Mouse (Mus musculus): ENCODE results near the gene Tmem163.

DNA sequence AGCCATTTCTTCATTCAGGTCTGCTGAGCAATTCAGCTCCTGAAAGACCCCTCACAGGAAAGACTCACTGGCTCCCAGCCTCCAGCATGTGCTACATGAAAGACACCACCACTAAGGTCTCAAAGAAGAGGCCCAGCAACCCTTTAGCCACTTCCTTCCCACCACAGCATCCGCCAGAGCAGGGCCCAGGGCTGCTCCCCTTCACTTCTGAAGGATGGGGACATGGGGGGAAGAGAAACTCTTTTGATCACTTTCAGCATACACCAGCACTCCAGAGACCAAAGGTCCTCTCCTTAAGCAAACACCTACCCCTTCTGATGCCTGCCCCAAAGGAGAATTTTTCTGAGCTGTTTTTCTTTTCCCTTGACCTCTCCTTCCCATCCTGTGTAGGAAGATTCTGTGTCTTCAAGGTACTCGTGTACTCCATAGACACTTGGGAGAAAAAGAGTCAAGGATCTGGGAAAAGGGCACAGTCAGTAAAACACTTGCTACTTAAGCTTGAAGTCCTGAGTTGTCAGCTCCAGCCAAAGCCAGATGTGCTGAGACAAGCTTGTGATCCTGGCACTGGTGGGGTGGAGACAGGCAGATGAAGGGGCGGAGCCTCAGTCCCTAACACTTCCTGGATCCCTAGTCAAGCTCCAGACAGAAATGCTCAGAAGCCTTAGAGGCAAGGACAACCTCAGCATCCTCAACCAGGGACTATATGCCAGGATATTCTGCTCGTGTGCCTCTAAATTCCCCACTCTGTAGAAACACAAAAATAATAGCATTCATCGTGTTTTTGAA, 53.6 kb downstream of the Tmem163 start:
- TF ChIP-seq POLR2A (IDR thresholded peaks at IDR 0.05; ENCODE audit: low read depth, low read length) (no peak), HCFC1 (IDR thresholded peaks at IDR 0.05; ENCODE audit: low read depth, low read length) (no peak), SMC3 (IDR thresholded peaks at IDR 0.05; ENCODE audit: low read depth, low read length) (no peak), E2F4 (IDR thresholded peaks at IDR 0.05; ENCODE audit: insufficient replicate concordance, low read depth, low read length) (no peak), ZC3H11A (IDR thresholded peaks at IDR 0.05; ENCODE audit: low read depth, low read length) (no peak), EP300 (IDR thresholded peaks at IDR 0.05; ENCODE audit: low read length) (peak; percentile 8; the same call in 1 of the 2 replicates), ZNF384 (IDR thresholded peaks at IDR 0.05; ENCODE audit: low read depth, low read length) (no peak), CTCF (conservative IDR thresholded peaks at IDR 0.05 in 1 of 2, IDR thresholded peaks at IDR 0.05 in 1 of 2; ENCODE audit: low read depth in 2 of 2, low read length in 2 of 2) (no peak), SIN3A (IDR thresholded peaks at IDR 0.05; ENCODE audit: low read length) (no peak), KAT2A (IDR thresholded peaks at IDR 0.05; ENCODE audit: insufficient replicate concordance, low read length) (no peak), MAX (IDR thresholded peaks at IDR 0.05; ENCODE audit: low read length) (no peak), USF2 (conservative IDR thresholded peaks at IDR 0.05; ENCODE audit: low read depth, low read length) (no peak)
